Mouse (Mus musculus) midbrain, embryonic 15.5 days (tissue): ENCODE data around the gene Pla2g4c. TPM values are rescaled to one million over a fixed set of nuclear protein-coding genes. Genes with fewer than 3 reads are reported as not detected.

Experiments
- ATAC-seq: fragments of 200-750 bp; cut with Nextera tagmentation; replicated peaks from 2 replicates; pipeline ENCODE4 v1.8.0; 2017; ENCODE audit warnings: moderate TSS enrichment
- H3K27ac ChIP-seq: fragments of 300-500 bp; sonication (generic); 2 replicates; pipeline ENCODE4 v1.5.1; 2015; ENCODE audit warnings: mild to moderate bottlenecking, inconsistent platforms
- H3K27me3 ChIP-seq: fragments of 300-500 bp; sonication (generic); replicated peaks from 2 replicates; pipeline ENCODE4 v1.6.1; 2015; ENCODE audit warnings: inconsistent platforms
- H3K36me3 ChIP-seq: fragments of 300-500 bp; sonication (generic); replicated peaks from 2 replicates; pipeline ENCODE4 v1.6.1; 2015; ENCODE audit warnings: inconsistent platforms
- H3K4me1 ChIP-seq: fragments of 300-500 bp; sonication (generic); 2 replicates; pipeline ENCODE4 v1.6.1; 2015; ENCODE audit warnings: inconsistent platforms
- H3K4me2 ChIP-seq: fragments of 300-500 bp; sonication (generic); 2 replicates; pipeline ENCODE4 v1.6.1; 2015; ENCODE audit warnings: inconsistent platforms, mild to moderate bottlenecking, moderate library complexity
- H3K4me3 ChIP-seq: fragments of 300-500 bp; sonication (generic); 2 replicates; pipeline ENCODE4 v1.5.1; 2015; ENCODE audit warnings: mild to moderate bottlenecking, inconsistent platforms
- H3K9ac ChIP-seq: fragments of 300-500 bp; sonication (generic); 2 replicates; pipeline ENCODE4 v1.6.1; 2015; ENCODE audit warnings: mild to moderate bottlenecking, inconsistent platforms
- H3K9me3 ChIP-seq: fragments of 300-500 bp; sonication (generic); 2 replicates; pipeline ENCODE4 v1.6.1; 2016; ENCODE audit warnings: inconsistent platforms
- WGBS: fragments of 180-500 bp; shearing (Covaris S2); methylation state at CpG from one replicate; pipeline ENCODE4 v1.1.7; 2015; ENCODE audit warnings: mixed read lengths; 5-methylcytosine and 5-hydroxymethylcytosine counted together
- polyA plus RNA-seq: library from polyadenylated mRNA; unstranded; fragments of >200 nt; fragmentation: Nextera tagmentation; extraction: Ambion mirVana; gene quantifications from 2 replicates; pipeline ENCODE4 v1.2.1, GENCODE M21; 2015

Gene Pla2g4c
- polyA plus RNA-seq, 1 experiment from 2014 or later: 1.3 TPM

GRCm38 (mm10) chr7:13301643-13302042 lies 22.8 kb upstream of the Pla2g4c start:
- H3K4me2 ChIP-seq: no peak overlapping the region
- WGBS: 96% methylated on average over 1 of the region's 1 CpGs
- H3K4me3 ChIP-seq: no peak overlapping the region
- H3K27ac ChIP-seq: no peak overlapping the region
- no peak overlapping the region for H3K9ac ChIP-seq
- no peaks in the 10 kb centered on the region for H3K9me3 ChIP-seq
- H3K4me1 ChIP-seq: no peaks in the 10 kb centered on the region
- no peak for ATAC-seq
- H3K36me3 ChIP-seq: peaks cover 38% of the 10 kb centered on the region
- H3K27me3 ChIP-seq: no peaks in the 10 kb centered on the region

DNA sequence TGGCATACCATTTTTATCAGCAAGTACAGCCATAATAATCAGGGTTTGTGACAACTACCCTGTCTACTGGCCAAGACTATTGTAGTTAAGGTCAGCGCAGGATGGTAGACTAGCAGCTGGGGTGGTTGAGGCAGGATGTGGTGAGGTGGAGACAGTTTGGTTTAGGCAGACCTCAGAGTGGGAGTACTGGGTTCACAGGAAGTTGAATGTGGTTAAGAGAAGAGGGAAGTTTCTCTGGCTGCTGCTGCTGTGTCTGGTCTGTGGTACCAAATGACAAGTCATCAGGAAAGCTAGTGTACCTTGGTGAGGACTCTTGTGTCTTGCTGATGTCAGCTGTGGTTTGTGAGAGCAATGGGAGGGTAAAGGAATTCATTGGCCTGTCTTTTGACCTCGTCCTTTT lies 21.7 kb upstream of the Pla2g4c start:
- no peak overlapping the region for H3K27ac ChIP-seq
- no peaks in the 10 kb centered on the region for H3K9me3 ChIP-seq
- H3K27me3 ChIP-seq: no peaks in the 10 kb centered on the region
- whole genome bisulfite sequencing: 90% methylated on average over 2 of the region's 2 CpGs
- peaks cover 48% of the 10 kb centered on the region for H3K36me3 ChIP-seq
- H3K4me1 ChIP-seq: no peaks in the 10 kb centered on the region
- H3K9ac ChIP-seq: no peak overlapping the region
- no peak for ATAC-seq
- H3K4me2 ChIP-seq: no peak overlapping the region
- no peak overlapping the region for H3K4me3 ChIP-seq

- no peak overlapping the region for H3K9ac ChIP-seq
- H3K4me1 ChIP-seq: no peaks in the 10 kb centered on the region
- H3K27me3 ChIP-seq: no peaks in the 10 kb centered on the region
- H3K9me3 ChIP-seq: no peaks in the 10 kb centered on the region
- ATAC-seq: no peak
- no peak overlapping the region for H3K4me2 ChIP-seq
- no peak overlapping the region for H3K27ac ChIP-seq
- peaks cover 53% of the 10 kb centered on the region for H3K36me3 ChIP-seq
- H3K4me3 ChIP-seq: no peak overlapping the region
Observed at GRCm38 (mm10) chr7:13303372-13303771, 21.1 kb upstream of the Pla2g4c start.

DNA sequence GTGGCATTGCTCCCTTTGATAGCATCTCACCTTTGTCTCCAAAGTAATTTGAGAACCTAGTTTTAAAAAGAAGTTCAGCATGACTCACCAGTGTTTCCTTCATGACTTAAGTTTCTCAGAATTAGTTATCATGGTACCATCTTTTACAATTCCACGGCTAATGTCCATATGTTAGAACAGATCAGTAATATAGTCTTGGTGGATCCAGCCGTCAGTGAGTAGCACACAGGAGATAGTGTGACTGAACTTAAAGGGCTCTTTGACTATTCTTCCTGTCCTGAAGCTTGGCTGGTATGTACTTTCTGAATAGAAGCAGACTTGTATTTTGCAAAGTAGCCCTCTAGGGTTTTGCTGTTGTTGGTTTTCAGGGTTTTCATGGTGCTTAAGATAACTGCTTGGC lies 15.0 kb upstream of the Pla2g4c start:
- Histone ChIP-seq H3K36me3 (peaks cover 44% of the 10 kb centered on the region), H3K9me3 (no peaks in the 10 kb centered on the region), H3K27ac (no peak overlapping the region), H3K4me2 (no peak overlapping the region), H3K9ac (no peak overlapping the region), H3K27me3 (no peaks in the 10 kb centered on the region), H3K4me1 (no peaks in the 10 kb centered on the region), H3K4me3 (no peak overlapping the region)
- 93% methylated on average over 2 of the region's 2 CpGs for WGBS
- ATAC-seq: no peak

DNA sequence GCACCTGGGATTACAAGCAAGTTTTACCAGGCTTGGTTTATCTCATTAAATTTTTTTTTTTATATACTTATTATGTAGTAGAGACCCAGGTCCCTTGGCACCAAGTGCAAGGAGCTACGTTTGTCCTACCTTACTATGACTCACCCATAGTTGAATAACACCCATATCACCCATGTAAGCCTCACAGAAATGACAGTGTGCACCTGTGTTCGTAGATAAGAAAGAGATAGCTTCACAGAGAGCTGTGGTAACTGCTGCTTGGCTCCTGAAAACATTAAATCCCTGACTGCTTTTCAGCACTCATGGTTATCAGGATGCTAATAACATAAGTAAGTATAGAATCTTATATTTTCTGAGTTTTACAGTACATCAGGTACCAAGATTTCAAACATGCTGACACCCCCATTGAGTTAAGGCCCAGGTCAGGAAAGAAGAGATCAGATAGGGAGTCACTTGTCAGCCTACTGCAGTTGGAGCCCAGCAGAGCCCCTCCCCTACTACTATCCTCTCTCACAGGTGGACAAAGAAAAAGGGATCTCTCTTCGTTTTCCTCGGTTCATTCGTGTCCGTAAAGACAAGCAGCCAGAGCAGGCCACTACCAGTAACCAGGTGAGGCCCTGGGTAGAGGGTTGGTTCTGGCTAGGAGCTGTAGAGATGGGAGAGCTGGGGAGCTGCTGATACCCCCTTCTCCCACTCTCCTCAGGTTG lies 13.8 kb upstream of the Pla2g4c start:
- Histone ChIP-seq H3K9ac (no peak overlapping the region), H3K36me3 (peaks cover 44% of the 10 kb centered on the region), H3K4me1 (no peaks in the 10 kb centered on the region), H3K4me3 (no peak overlapping the region), H3K27ac (no peak overlapping the region), H3K4me2 (no peak overlapping the region), H3K27me3 (no peaks in the 10 kb centered on the region), H3K9me3 (no peaks in the 10 kb centered on the region)
- 92% methylated on average over 6 of the region's 6 CpGs for WGBS
- no peak for ATAC-seq

DNA sequence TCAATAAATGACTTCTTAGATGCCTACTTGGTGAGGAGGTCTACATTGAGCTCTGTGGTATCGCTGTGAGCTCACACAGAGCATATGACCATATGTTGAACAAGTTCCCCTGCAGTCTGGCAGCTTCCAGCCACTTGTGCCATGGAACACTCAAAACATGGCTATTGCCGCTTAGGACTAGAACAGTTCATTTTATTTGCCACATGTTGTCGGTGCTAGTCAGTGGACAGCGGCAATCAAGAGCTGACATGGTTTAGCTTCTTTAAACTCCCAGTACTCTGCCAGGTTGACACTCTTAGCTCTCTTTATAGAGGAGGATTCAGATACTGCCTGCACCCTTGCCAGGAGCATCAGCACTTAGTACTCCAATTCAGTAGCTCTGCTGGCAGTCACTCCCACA lies 13.1 kb upstream of the Pla2g4c start:
- Histone ChIP-seq H3K4me2 (no peak overlapping the region), H3K36me3 (peaks cover 39% of the 10 kb centered on the region), H3K9me3 (no peaks in the 10 kb centered on the region), H3K4me3 (no peak overlapping the region), H3K27me3 (no peaks in the 10 kb centered on the region), H3K27ac (no peak overlapping the region), H3K9ac (no peak overlapping the region), H3K4me1 (no peaks in the 10 kb centered on the region)
- ATAC-seq: no peak
- WGBS: 98% methylated on average over 4 of the region's 4 CpGs

GRCm38 (mm10) chr7:13314095-13314597 lies 10.3 kb upstream of the Pla2g4c start:
- Histone ChIP-seq H3K4me2 (no peak overlapping the region), H3K9ac (no peak overlapping the region), H3K27me3 (no peaks in the 10 kb centered on the region), H3K4me3 (no peak overlapping the region), H3K27ac (no peak overlapping the region), H3K36me3 (peaks cover 17% of the 10 kb centered on the region), H3K4me1 (no peaks in the 10 kb centered on the region), H3K9me3 (no peaks in the 10 kb centered on the region)
- WGBS: 91% methylated on average over 5 of the region's 5 CpGs
- ATAC-seq: no peak

DNA sequence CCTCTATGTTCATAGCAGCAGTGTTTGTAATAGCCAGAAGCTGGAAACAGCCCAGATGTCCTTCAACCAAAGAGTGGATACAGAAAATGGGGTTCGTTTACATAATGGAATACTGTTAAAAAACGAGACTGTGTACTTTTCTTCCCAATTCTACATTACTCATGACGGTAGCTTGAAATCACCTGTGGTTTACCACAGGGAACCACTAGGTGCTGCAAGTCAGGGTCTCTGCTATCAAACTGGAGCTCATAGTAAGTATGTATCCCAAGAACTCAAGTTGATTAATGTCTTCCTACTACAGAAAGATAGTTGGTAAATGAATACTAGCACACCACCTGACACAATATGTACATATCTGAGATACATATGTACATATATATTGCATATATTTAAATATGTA lies 3.0 kb upstream of the Pla2g4c start:
- Histone ChIP-seq H3K27me3 (no peaks in the 10 kb centered on the region), H3K4me3 (no peak overlapping the region), H3K4me1 (no peaks in the 10 kb centered on the region), H3K4me2 (no peak overlapping the region), H3K9me3 (no peaks in the 10 kb centered on the region), H3K36me3 (no peaks in the 10 kb centered on the region), H3K27ac (no peak overlapping the region), H3K9ac (no peak overlapping the region)
- ATAC-seq: no peak
- WGBS: 86% methylated on average over 3 of the region's 3 CpGs

GRCm38 (mm10) chr7:13330575-13330974 lies 6.1 kb downstream of the Pla2g4c start:
- Histone ChIP-seq H3K9me3 (no peaks in the 10 kb centered on the region), H3K4me1 (no peaks in the 10 kb centered on the region), H3K4me2 (no peak overlapping the region), H3K27me3 (no peaks in the 10 kb centered on the region), H3K27ac (no peak overlapping the region), H3K4me3 (no peak overlapping the region), H3K9ac (no peak overlapping the region), H3K36me3 (no peaks in the 10 kb centered on the region; the same call in 1 of the 2 replicates)
- ATAC-seq: no peak
- 98% methylated on average over 2 of the region's 2 CpGs for WGBS

DNA sequence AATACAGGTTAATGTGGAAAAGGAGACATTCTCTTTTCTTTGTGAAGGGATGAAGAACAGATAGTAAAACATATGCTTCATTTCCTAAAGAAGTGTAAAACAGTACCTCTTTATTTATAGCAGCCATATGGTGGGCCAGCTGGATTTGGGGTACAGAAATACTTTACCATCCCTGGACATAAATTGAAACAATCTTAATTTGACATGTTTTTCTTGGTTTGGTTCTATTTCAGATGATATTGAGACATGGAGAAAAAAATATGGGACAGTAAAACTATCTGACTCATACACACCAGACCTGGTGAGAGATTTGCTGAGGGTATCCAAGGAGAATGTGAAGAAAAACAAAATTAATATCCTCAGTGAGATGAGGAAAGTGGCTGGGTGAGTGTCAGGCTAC lies 31.5 kb downstream of the Pla2g4c start:
- H3K9me3 ChIP-seq: no peaks in the 10 kb centered on the region
- H3K4me3 ChIP-seq: no peak overlapping the region
- H3K27ac ChIP-seq: no peak overlapping the region
- ATAC-seq: no peak
- no peak overlapping the region for H3K9ac ChIP-seq
- peaks cover 13% of the 10 kb centered on the region for H3K36me3 ChIP-seq
- no peaks in the 10 kb centered on the region for H3K4me1 ChIP-seq
- H3K4me2 ChIP-seq: no peak overlapping the region
- no peaks in the 10 kb centered on the region for H3K27me3 ChIP-seq

- Histone ChIP-seq H3K27ac (no peak overlapping the region), H3K9me3 (no peaks in the 10 kb centered on the region), H3K4me1 (no peaks in the 10 kb centered on the region), H3K27me3 (no peaks in the 10 kb centered on the region), H3K4me2 (no peak overlapping the region), H3K4me3 (no peak overlapping the region), H3K9ac (no peak overlapping the region), H3K36me3 (no peaks in the 10 kb centered on the region)
- ATAC-seq: no peak
- 83% methylated on average over 2 of the region's 2 CpGs for WGBS
Observed at GRCm38 (mm10) chr7:13380588-13380987, 56.1 kb downstream of the Pla2g4c start.

DNA sequence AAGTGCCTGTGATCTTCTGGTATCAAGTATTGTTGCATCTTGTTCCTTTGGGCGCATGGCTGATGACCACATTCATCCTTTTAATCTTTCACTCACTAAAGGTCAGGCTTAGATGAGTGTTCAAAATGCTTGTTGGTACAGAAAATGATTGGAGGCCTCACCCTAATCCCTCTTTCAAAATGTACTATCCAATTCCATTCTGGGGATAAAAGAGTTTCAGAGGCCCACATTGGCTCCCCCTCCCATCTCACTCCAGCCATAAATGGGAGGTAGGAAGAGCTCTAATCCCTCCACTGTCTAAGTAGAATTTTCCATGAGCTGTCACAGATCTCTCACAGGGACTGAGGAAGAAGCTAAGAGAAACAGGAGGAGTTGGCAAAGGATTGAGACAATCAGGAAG lies 73.4 kb downstream of the Pla2g4c start, which contains the start of gene Cabp5:
Gene Cabp5 (plus strand): TSS at position 301 of the 400 bp plus-strand sequence.
- Histone ChIP-seq H3K36me3 (no peaks in the 10 kb centered on the region), H3K4me2 (no peak within 1 kb of the TSS), H3K9me3 (no peaks in the 10 kb centered on the region; the same call in 1 of the 2 replicates), H3K4me1 (no peaks in the 10 kb centered on the region), H3K27me3 (no peaks in the 10 kb centered on the region), H3K9ac (no peak within 1 kb of the TSS), H3K4me3 (no peak within 1 kb of the TSS), H3K27ac (no peak within 1 kb of the TSS)
- WGBS: 72% methylated on average over 1 of the region's 1 CpGs
- no peak for ATAC-seq
